Mouse (Mus musculus) heart, adult 11 months (tissue): ENCODE results near the gene Akap5.

Source experiments
- DNase-seq: peaks from one replicate; pipeline ENCODE4 v3.0.0; 2022

Akap5 gene

GRCm38 (mm10) chr12:76324679-76325431 is at the start of gene Akap5:
Gene Akap5, plus strand, starts transcription at chr12:76324891.
- DNase-seq = peak; percentile 97

DNA sequence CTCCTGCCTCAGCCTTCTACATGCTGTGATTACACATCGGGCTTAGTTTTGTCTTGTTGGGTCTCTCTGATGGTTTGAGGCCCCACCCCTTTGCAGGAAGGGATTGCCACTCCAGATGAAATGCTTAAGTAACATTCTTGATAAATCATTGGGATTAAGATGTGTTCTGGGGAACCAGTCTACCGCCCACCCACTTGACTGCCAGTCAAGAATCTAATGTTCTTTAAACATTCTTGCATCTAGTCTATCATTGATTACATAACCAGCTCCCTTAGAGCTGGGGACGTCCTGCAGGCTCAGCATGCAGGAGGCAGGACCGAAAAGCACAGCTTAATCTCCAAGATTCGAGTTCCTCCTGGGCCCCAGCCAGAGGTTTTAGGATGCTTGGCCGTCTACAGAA is 46.5 kb upstream of the Akap5 start:
- no peak for DNase-seq

GRCm38 (mm10) chr12:76280556-76280955 is 44.1 kb upstream of the Akap5 start:
- DNase-seq = no peak

DNA sequence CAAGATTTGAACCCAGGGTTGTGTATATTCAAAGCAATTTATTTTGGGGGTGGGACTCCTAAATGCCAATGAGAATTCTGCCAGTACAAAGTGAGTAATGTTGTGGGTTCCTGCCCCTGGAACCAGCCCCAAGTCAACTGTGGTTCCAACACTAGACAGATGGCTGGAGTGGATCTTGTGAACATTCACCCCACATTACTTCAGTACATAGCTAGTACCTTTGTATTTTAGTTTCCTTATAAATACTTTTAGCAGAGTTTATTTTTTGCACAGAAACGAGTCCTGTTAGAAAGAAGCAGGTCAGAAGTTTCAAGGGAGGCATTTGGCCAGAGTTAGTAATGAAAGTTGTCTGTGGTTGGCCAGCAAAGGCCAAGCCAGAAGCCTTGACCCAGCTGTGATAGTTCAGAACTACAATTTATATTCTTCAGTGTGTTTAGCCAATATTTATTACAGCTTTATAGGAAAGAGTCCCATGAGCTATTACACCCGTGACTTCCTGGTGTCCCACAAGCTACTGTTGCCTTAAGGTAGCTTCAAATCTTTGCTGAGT is 43.5 kb upstream of the Akap5 start:
- DNase-seq = no peak

GRCm38 (mm10) chr12:76282132-76282531 is 42.6 kb upstream of the Akap5 start:
- DNase-seq = no peak

DNA sequence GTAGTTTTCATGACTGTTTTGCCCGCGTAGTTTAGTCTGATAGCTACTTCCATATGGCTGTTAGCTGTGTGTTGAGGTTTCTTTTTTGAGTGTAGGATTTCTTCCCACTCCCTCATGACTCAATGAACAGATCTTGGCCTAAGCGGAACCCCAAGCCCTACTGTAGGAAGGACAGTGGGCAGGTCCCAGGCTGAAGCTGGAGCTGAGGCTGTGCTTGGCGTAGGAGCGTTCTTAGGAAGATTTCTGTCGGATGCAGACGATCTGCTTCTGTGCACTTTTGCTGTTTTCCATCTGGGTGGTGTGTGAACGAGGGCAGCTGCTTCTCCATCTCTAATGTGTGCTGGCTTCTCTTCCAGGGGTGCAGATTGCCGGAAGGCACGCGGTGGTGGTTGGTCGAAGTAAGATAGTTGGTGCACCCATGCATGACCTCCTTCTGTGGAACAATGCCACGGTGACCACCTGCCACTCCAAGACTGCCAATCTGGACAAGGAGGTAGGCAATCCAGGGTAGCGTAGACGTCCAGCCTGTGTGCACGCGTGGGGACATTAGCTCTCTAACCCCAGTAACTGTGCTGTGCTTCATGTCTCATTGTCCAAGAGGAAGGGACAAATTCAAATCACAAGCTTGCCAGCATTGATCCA is 42.0 kb upstream of the Akap5 start:
- no peak for DNase-seq

- no peak for DNase-seq
Measured at GRCm38 (mm10) chr12:76285418-76285817, 39.3 kb upstream of the Akap5 start.

DNA sequence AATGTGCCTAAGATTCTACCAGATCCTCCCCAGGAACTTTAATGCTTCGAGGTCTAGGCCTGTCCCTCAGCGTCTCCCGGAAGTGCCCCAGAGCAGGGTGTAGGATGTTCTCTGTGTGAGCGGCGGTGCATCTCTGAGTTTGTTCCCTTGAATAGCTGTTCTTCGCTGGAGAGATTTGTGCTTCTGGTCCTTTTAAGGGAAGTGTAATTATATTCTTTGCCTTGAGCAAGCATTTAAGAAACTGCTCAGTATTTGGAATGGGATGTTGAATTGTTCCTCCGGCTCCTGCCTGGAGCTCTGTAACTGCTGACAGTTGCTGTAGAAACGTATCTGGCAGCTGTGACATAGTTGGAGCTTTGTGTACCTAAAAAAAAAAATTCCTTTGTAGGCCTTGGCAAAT is 36.7 kb upstream of the Akap5 start:
- DNase-seq = no peak

DNA sequence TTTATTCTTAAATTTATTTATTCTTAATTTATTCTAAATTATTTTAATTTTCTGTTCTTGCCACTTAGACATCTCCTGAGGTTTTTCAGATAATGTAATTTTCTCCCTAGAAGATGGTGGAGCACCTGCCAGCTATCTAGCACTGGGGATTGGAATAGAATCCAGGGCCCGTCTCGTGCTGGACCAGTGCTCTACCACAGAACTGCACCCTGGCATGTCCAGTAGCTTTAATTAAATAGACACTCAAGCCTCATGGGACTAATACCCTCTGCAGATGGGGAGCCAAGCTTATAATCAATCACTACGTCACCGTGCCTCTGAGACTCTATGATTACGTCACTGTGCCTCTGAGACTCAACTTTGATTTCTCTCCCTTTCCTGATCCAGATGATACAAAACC is 36.2 kb upstream of the Akap5 start:
- DNase-seq = no peak

DNA sequence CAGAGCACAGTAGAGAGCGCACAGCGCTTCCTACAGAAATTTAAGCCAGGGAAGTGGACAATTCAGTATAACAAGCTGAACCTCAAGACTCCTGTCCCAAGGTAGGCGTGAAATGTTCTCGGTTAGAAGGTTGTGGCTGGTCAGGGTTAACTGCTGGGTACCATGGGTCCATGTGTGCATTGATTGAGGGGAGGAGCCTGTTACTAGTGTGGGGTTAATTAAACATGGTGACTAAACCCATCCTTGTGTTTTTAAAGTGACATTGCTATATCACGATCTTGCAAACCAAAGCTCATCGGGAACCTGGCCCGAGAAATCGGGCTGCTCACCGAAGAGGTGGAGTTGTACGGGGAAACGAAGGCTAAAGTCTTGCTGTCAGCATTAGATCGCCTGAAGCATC is 35.3 kb upstream of the Akap5 start:
- no peak for DNase-seq

DNA sequence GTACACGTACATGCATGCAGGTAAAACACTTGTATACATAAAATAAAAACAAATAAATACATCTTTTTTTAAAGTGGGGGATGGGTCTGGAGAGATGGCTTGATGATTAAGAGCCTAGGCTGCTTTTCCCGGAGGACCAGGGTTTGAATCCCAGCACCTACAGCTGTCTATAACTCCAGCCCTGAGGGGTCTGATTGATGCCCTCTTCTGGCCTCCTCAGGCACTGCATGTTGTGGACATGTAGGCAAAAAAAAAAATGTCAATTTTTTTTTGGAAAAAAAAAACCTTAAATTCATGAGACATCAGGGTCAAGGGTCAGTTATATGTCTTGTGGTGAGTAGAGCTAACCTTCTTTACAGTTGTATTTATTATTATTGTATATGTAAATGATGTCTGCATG is 34.4 kb upstream of the Akap5 start:
- DNase-seq = no peak

DNA sequence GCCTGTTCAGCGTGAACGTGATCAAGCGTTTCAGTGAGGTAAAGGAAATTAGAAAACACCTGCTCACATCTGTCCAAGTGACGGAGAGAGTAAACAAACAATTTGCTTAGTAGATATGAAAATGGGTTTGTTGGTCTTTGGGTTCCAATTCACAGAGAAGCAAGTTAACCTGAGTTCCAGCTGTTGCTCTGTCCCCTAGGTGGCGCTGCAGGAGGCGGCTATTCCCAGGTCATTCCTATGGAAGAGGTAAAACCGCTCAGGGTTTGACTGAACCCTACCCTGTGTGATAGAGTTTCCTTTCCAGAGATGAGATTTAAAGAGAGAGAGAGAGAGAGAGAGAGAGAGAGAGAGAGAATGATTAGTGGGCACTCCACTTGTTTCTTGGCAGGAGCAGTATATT is 31.5 kb upstream of the Akap5 start:
- peak; percentile 86 for DNase-seq

GRCm38 (mm10) chr12:76297830-76298229 is 26.9 kb upstream of the Akap5 start:
- no peak for DNase-seq

DNA sequence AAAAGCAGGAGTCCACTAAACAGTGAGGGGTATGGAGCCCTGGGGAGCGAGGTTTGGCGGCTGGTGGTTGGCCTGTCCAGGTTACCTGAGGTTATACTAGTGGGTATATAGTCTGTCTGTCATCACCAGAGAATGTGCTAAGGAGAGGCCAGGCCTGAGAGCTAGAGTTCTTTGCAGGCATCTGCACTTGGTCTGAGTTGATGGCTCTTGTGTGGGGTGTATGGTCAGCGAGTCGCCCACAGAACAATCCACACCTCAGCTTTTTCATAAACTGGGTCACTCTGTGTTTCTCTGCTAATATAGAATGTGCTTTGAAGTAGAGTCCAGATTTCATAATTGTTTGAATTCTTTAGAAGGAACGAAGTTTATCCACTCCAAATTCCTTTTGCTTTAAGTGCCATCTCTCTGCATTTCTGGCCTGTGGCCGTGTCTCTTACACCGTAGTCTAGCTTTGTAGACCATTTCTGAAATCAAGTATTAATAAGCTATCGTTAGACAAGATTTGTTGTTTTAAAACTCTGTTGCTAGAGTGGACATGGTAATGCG is 25.3 kb upstream of the Akap5 start:
- no peak for DNase-seq

- no peak for DNase-seq
Measured at GRCm38 (mm10) chr12:76300367-76300766, 24.3 kb upstream of the Akap5 start.

- DNase-seq = no peak
Measured at GRCm38 (mm10) chr12:76303474-76303873, 21.2 kb upstream of the Akap5 start.

GRCm38 (mm10) chr12:76304199-76304598 is 20.5 kb upstream of the Akap5 start:
- no peak for DNase-seq

GRCm38 (mm10) chr12:76305107-76305506 is 19.6 kb upstream of the Akap5 start:
- DNase-seq = no peak

GRCm38 (mm10) chr12:76306852-76307561 is 17.7 kb upstream of the Akap5 start:
- peak; percentile 96 for DNase-seq

DNA sequence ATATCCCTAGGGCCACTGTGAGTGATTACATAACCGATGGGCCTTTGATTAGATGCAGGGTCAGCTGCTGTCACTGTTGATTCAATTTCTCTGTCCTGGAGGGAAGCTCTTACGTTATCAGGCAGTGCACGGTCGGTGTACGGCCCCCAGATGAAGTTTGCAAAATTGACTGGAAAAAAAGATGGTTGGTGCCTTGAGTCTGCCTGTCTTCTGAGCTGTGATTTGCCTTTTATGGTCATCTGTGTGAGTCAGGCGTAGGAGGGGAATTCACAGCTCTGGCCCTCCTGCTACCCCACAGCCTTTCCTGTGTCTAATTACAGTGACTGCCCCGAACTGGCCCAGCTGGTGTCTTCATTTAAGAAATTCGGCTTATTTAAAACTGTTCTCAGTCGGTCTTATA is 16.7 kb upstream of the Akap5 start:
- DNase-seq = peak; percentile 98

DNA sequence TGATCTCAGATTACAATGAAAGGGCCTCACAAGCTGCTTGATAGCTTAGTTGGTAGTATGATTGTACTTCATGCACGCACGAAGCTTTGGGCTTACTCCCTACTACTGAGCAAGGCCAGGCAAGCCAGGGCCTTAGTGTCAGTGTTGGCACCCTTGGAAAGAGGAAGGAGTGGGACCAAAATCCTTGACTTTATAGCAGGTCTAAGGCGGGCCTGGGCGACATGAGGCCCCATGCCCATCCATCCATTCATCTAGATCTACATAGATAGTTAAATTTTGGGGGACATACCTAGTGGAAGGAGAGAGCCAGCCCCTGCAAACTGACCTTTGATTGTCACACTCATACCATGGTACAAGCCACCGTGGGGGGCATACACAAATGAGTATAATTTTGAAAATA is 16.3 kb upstream of the Akap5 start:
- DNase-seq = peak; percentile 85

DNA sequence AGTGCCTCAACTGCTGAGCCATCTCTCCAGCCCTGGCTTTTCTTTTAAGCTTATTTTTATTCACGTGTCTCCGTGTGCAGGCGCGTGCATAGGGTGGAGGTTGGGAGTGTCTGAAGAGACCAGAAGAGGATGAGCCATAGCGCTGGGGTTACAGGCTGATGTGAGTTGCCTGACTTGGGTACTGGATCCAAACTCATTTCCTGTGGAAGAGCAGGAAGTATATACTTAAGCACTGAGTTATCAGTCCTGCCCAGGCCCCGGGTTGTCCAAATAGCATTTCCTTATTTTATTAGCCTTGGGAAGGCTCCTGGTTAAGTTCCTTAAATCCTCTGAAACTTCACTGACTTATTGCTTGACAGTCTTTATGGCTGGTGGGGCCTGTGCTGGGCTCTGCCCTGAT is 14.7 kb upstream of the Akap5 start:
- DNase-seq = peak; percentile 94

- DNase-seq = peak; percentile 80
Measured at GRCm38 (mm10) chr12:76310633-76311032, 14.1 kb upstream of the Akap5 start.
